Mouse (Mus musculus) neural tube, embryonic 12.5 days (tissue): ENCODE results near the gene Stx18. TPM values are rescaled to one million over a fixed set of nuclear protein-coding genes. Genes with fewer than 3 reads are reported as not detected.

Experiments
- ATAC-seq: fragments of 200-750 bp; cut with Nextera tagmentation; 2 replicates; pipeline ENCODE4 v1.8.0; 2017; ENCODE audit warnings: low read depth, mild to moderate bottlenecking, moderate TSS enrichment, moderate library complexity; ENCODE audit not compliant: low FRiP score
- H3K27ac ChIP-seq: fragments of 300-500 bp; sonication (generic); 2 replicates; pipeline ENCODE4 v1.5.1; 2016
- H3K27me3 ChIP-seq: fragments of 300-500 bp; sonication (generic); replicated peaks from 2 replicates; pipeline ENCODE4 v1.6.1; 2016; ENCODE audit warnings: mild to moderate bottlenecking
- H3K36me3 ChIP-seq: fragments of 300-500 bp; sonication (generic); 2 replicates; pipeline ENCODE4 v1.6.1; 2016; ENCODE audit warnings: mild to moderate bottlenecking
- H3K4me1 ChIP-seq: fragments of 300-500 bp; sonication (generic); 2 replicates; pipeline ENCODE4 v1.6.1; 2016
- H3K4me2 ChIP-seq: fragments of 300-500 bp; sonication (generic); replicated peaks from 2 replicates; pipeline ENCODE4 v1.6.1; 2016; ENCODE audit warnings: mild to moderate bottlenecking
- H3K4me3 ChIP-seq: fragments of 300-500 bp; sonication (generic); 2 replicates; pipeline ENCODE4 v1.5.1; 2016
- H3K9ac ChIP-seq: fragments of 300-500 bp; sonication (generic); 2 replicates; pipeline ENCODE4 v1.6.1; 2016; ENCODE audit warnings: mild to moderate bottlenecking
- H3K9me3 ChIP-seq: fragments of 300-500 bp; sonication (generic); 2 replicates; pipeline ENCODE4 v1.6.1; 2016; ENCODE audit warnings: mild to moderate bottlenecking
- WGBS: fragments of 180-500 bp; shearing (Covaris S2); methylation state at CpG from one replicate; pipeline ENCODE4 v1.1.7; 2016; 5-methylcytosine and 5-hydroxymethylcytosine counted together
- polyA plus RNA-seq: library from polyadenylated mRNA; unstranded; fragments of >200 nt; fragmentation: Nextera tagmentation; extraction: Ambion mirVana; gene quantifications from 2 replicates; pipeline ENCODE4 v1.2.1, GENCODE M21; 2016

Gene Stx18
- 40.6 and 43.2 TPM in 2 replicates for polyA plus RNA-seq

- no peak within 1 kb of the TSS; the same call in 1 of the 2 replicates for H3K27ac ChIP-seq
- H3K27me3 ChIP-seq, result no peaks in the 10 kb centered on the region
- 1% methylated on average over 57 of the region's 57 CpGs for WGBS
- H3K9me3 ChIP-seq, result no peaks in the 10 kb centered on the region
- peaks cover 10% of the 10 kb centered on the region; the same call in 1 of the 2 replicates for H3K36me3 ChIP-seq
- peaks cover 15% of the 10 kb centered on the region for H3K4me1 ChIP-seq
- H3K9ac ChIP-seq, result peak within 1 kb of the TSS; percentile 73
- H3K4me3 ChIP-seq, result peak within 1 kb of the TSS; percentile 84
- peak within 1 kb of the TSS; percentile 83 for H3K4me2 ChIP-seq
- peak; percentile 96 for ATAC-seq
Measured at GRCm38 (mm10) chr5:38038710-38039592, at the start of gene Stx18. Gene Stx18, plus strand, starts transcription at chr5:38038742.

GRCm38 (mm10) chr5:37992346-37992745, 46.2 kb upstream of the Stx18 start:
- no peaks in the 10 kb centered on the region for H3K27me3 ChIP-seq
- no peaks in the 10 kb centered on the region for H3K9me3 ChIP-seq
- ATAC-seq, result no peak
- no peak overlapping the region for H3K9ac ChIP-seq
- no peak overlapping the region for H3K4me2 ChIP-seq
- no peak overlapping the region for H3K27ac ChIP-seq
- H3K4me1 ChIP-seq, result no peaks in the 10 kb centered on the region
- 89% methylated on average over 5 of the region's 5 CpGs for WGBS
- H3K4me3 ChIP-seq, result no peak overlapping the region
- no peaks in the 10 kb centered on the region for H3K36me3 ChIP-seq

DNA sequence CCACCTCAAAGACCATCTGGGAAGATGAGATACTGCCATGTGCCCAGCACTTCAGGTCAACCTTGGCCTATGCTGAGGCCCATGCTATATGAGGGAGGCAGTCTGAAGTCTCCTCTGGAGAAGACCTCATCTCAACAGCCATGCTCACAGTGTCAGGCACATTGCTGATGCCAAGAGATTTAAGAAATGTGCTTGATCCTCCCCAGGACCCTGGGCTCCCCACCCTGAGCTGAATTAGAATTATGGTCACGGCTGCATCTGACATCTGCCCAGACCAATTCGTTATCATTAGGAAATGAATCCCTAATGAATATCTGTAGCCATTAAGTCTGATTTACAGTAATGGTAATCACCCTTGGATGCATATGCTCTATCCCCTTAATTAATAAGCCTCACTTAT, 39.7 kb upstream of the Stx18 start:
- Histone ChIP-seq H3K4me1 (peaks cover 4% of the 10 kb centered on the region; the same call in 1 of the 2 replicates), H3K9me3 (no peaks in the 10 kb centered on the region), H3K27me3 (no peaks in the 10 kb centered on the region), H3K4me3 (no peak overlapping the region), H3K4me2 (no peak overlapping the region), H3K36me3 (no peaks in the 10 kb centered on the region), H3K9ac (no peak overlapping the region), H3K27ac (no peak overlapping the region)
- 61% methylated on average over 2 of the region's 2 CpGs for WGBS
- peak; percentile 53; the same call in 1 of the 2 replicates for ATAC-seq

DNA sequence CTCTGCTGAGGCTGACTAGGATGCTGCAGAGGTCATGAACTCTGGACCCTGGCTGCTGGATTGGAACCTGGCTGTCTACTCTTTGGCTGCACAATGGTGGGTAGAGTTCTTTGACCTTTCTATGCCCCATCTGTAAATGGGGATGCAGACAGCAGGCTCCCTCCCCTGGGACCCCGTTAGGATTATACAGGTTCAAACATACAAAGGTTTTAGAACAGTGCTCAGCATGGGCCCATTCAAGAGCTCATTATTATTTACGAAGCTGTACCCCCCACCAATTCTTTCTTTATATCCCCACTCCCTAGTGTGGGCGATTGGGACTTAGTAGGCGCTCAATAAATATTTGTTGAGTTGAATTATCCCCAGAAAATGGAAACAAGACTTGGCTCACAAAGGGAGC, 36.0 kb upstream of the Stx18 start:
- no peak overlapping the region for H3K4me3 ChIP-seq
- H3K9me3 ChIP-seq, result no peaks in the 10 kb centered on the region
- no peak for ATAC-seq
- no peaks in the 10 kb centered on the region for H3K36me3 ChIP-seq
- 21% methylated on average over 4 of the region's 4 CpGs for WGBS
- no peaks in the 10 kb centered on the region for H3K27me3 ChIP-seq
- H3K4me2 ChIP-seq, result no peak overlapping the region
- no peak overlapping the region for H3K9ac ChIP-seq
- H3K27ac ChIP-seq, result no peak overlapping the region
- H3K4me1 ChIP-seq, result peaks cover 11% of the 10 kb centered on the region

DNA sequence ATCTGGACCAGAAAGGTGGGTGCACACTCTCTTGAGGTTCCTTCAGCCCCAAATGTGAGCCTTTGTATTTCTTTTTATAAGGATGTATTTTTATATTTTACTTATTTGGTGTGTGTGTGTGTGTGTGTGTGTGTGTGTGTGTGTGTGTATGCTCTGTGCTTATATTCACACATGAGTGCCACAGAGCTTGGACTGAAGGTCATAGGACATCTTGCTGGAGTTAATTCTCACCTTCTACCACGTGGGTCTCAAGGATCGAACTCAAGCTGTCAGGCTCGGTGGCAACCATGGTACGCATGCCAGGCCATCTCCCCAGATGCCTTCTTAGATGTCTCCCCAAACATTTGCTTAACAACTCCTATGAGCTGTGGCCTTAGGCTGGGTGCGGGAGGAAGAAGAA, 33.8 kb upstream of the Stx18 start:
- peaks cover 11% of the 10 kb centered on the region for H3K4me1 ChIP-seq
- ATAC-seq, result no peak
- no peaks in the 10 kb centered on the region for H3K9me3 ChIP-seq
- no peak overlapping the region for H3K4me2 ChIP-seq
- whole genome bisulfite sequencing, result 85% methylated on average over 5 of the region's 5 CpGs
- H3K27me3 ChIP-seq, result no peaks in the 10 kb centered on the region
- H3K9ac ChIP-seq, result no peak overlapping the region
- H3K4me3 ChIP-seq, result no peak overlapping the region
- H3K27ac ChIP-seq, result no peak overlapping the region
- H3K36me3 ChIP-seq, result no peaks in the 10 kb centered on the region

DNA sequence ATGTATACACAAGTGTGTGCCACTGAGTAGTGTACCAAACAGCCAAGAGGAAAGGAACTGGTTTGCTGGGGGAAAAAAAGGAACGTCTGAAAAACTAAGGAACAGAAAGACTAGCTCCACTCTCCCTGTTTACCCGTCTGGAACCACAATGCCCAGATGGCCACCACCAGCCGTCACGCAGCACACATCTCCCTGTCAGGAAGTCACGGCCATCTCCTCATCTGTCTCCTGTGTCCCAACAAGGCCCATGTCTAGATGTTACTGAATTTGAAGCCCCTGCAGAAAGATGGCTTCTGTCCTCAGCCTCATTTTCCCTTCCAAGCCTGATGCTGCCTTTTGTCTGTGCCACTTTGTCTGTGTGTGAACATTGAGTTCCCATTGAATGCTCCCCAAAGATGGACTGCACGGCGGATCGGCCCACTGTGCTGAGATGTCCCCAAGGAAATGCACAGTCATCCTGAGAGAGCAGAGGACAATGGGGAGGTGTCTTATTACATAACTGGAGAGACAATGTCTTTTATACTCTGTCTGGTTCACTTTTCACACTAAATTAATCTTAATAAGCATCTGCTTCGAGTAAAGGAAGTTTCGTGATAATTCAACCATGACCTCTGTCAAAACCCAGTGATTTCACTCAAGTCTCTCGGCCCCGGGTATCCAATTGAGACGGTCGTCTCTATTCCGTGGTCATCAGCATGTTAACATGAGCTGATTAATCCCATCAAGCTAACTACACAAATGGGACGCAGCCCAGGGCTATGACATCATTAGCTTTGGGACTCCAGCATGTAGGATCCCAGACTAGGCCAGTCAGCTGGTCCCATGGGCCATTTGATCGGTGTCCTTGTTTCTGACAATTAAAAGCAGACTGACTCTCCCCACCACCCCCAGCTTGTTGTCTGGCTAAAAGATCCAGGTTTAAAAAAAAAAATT, 31.9 kb upstream of the Stx18 start:
- peaks cover 11% of the 10 kb centered on the region for H3K4me1 ChIP-seq
- ATAC-seq, result 0 out of 2 replicates have a peak, but pooled peaks have one; percentile 56
- no peaks in the 10 kb centered on the region for H3K9me3 ChIP-seq
- no peak overlapping the region for H3K9ac ChIP-seq
- no peaks in the 10 kb centered on the region for H3K36me3 ChIP-seq
- H3K4me2 ChIP-seq, result 0 out of 2 replicates have a peak overlapping the region, but pooled peaks have one; percentile 8
- WGBS, result 32% methylated on average over 17 of the region's 17 CpGs
- H3K27ac ChIP-seq, result no peak overlapping the region
- H3K4me3 ChIP-seq, result no peak overlapping the region
- H3K27me3 ChIP-seq, result no peaks in the 10 kb centered on the region

GRCm38 (mm10) chr5:38009071-38009470, 29.5 kb upstream of the Stx18 start:
- Histone ChIP-seq H3K4me2 (no peak overlapping the region), H3K9me3 (no peaks in the 10 kb centered on the region), H3K4me1 (peaks cover 7% of the 10 kb centered on the region), H3K4me3 (no peak overlapping the region), H3K9ac (no peak overlapping the region), H3K27me3 (no peaks in the 10 kb centered on the region), H3K27ac (no peak overlapping the region), H3K36me3 (no peaks in the 10 kb centered on the region)
- ATAC-seq, result no peak
- 86% methylated on average over 4 of the region's 4 CpGs for WGBS

- ATAC-seq, result no peak
Measured at GRCm38 (mm10) chr5:38014916-38015315, 23.6 kb upstream of the Stx18 start.

GRCm38 (mm10) chr5:38016945-38017344, 21.6 kb upstream of the Stx18 start:
- H3K9me3 ChIP-seq, result no peaks in the 10 kb centered on the region
- no peaks in the 10 kb centered on the region for H3K36me3 ChIP-seq
- no peaks in the 10 kb centered on the region for H3K27me3 ChIP-seq
- H3K9ac ChIP-seq, result no peak overlapping the region
- H3K4me2 ChIP-seq, result no peak overlapping the region
- 87% methylated on average over 3 of the region's 3 CpGs for WGBS
- no peak overlapping the region for H3K4me3 ChIP-seq
- no peaks in the 10 kb centered on the region for H3K4me1 ChIP-seq
- H3K27ac ChIP-seq, result no peak overlapping the region
- ATAC-seq, result no peak

More at GRCm38 (mm10) chr5:38014916-38015315, 23.6 kb upstream of the Stx18 start:
- H3K4me2 ChIP-seq, result no peak overlapping the region
- H3K9ac ChIP-seq, result no peak overlapping the region
- H3K4me1 ChIP-seq, result no peaks in the 10 kb centered on the region
- H3K27ac ChIP-seq, result no peak overlapping the region
- no peaks in the 10 kb centered on the region for H3K27me3 ChIP-seq
- no peak overlapping the region for H3K4me3 ChIP-seq
- H3K9me3 ChIP-seq, result no peaks in the 10 kb centered on the region
- no peaks in the 10 kb centered on the region for H3K36me3 ChIP-seq
- WGBS, result 21% methylated on average over 3 of the region's 3 CpGs

DNA sequence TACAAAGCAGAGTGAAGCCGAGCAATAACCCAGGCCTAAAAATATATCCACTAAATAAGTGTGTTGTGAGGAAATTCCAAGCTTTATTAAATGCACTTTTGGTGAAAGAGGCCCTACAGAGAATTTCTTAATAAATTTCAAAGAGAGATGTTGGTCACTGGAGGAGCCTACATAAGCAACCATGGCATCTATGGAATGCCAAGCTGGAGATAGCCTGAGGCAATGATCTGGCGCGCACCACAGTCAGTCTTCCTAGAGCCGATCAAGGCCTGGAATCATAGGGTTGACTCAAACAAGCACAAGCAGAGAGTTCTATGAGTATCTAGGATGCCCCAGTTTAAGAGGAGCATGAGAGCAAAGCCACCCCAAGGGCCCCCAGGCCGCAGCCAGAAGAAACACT, 10.9 kb upstream of the Stx18 start:
- 83% methylated on average over 5 of the region's 5 CpGs for WGBS
- no peak overlapping the region for H3K27ac ChIP-seq
- ATAC-seq, result no peak
- H3K4me2 ChIP-seq, result no peak overlapping the region
- no peaks in the 10 kb centered on the region for H3K36me3 ChIP-seq
- H3K9ac ChIP-seq, result no peak overlapping the region
- no peaks in the 10 kb centered on the region for H3K9me3 ChIP-seq
- no peaks in the 10 kb centered on the region for H3K4me1 ChIP-seq
- H3K27me3 ChIP-seq, result no peaks in the 10 kb centered on the region
- H3K4me3 ChIP-seq, result no peak overlapping the region

- no peaks in the 10 kb centered on the region for H3K9me3 ChIP-seq
- no peak overlapping the region for H3K27ac ChIP-seq
- WGBS, result 25% methylated on average over 9 of the region's 9 CpGs
- H3K4me2 ChIP-seq, result peak overlapping the region; percentile 83
- H3K4me1 ChIP-seq, result peaks cover 15% of the 10 kb centered on the region
- H3K9ac ChIP-seq, result peak overlapping the region; percentile 73
- H3K36me3 ChIP-seq, result 0 out of 2 replicates have a peak, but pooled peaks cover 5% of the 10 kb centered on the region
- H3K4me3 ChIP-seq, result peak overlapping the region; percentile 84
- ATAC-seq, result no peak
- no peaks in the 10 kb centered on the region for H3K27me3 ChIP-seq
Measured at GRCm38 (mm10) chr5:38038274-38038673, 268 bp upstream of the Stx18 start.

DNA sequence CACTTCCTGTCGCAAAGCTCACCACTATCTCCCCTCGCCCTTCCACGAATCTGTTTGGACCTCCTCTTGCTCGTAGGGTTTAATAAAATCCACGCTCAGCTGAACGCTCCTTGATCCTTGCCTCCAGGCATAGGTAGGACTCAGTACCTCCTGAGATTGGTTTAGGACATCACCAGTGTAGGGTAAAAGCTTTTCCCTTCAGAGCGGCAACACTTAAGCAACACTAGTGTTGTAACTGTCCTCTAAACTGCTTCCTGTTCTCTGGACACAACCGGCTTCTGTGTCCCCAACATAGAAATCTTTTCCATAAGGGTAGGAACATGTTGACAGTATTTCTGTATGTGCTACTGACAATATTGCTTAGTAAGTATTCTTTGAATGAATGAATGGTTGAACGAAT, 1.3 kb downstream of the Stx18 start:
- Histone ChIP-seq H3K9ac (peak overlapping the region; percentile 73), H3K36me3 (peaks cover 10% of the 10 kb centered on the region; the same call in 1 of the 2 replicates), H3K9me3 (no peaks in the 10 kb centered on the region), H3K27me3 (no peaks in the 10 kb centered on the region), H3K4me1 (peaks cover 15% of the 10 kb centered on the region), H3K4me3 (peak overlapping the region; percentile 84), H3K4me2 (peak overlapping the region; percentile 83), H3K27ac (no peak overlapping the region)
- peak; percentile 31; the same call in 1 of the 2 replicates for ATAC-seq
- 34% methylated on average over 9 of the region's 9 CpGs for WGBS
